Mouse (Mus musculus): ENCODE data around the gene Gm10273.
A peak's percentile ranks its signal among the peaks of the same experiment; 100 is the strongest.

Gm10273 gene

GRCm38 (mm10) chr10:59403793-59404149 lies 8.3 kb downstream of the Gm10273 start:
- DNase-seq, result no peak

- no peak for DNase-seq
Observed at GRCm38 (mm10) chr10:59408499-59408898, 13.1 kb downstream of the Gm10273 start.

- DNase-seq, result no peak
Observed at GRCm38 (mm10) chr10:59410264-59410663, 14.8 kb downstream of the Gm10273 start.

- no peak for DNase-seq
Observed at GRCm38 (mm10) chr10:59413711-59414110, 18.3 kb downstream of the Gm10273 start.

GRCm38 (mm10) chr10:59416623-59417022 lies 21.2 kb downstream of the Gm10273 start:
- DNase-seq, result no peak

DNA sequence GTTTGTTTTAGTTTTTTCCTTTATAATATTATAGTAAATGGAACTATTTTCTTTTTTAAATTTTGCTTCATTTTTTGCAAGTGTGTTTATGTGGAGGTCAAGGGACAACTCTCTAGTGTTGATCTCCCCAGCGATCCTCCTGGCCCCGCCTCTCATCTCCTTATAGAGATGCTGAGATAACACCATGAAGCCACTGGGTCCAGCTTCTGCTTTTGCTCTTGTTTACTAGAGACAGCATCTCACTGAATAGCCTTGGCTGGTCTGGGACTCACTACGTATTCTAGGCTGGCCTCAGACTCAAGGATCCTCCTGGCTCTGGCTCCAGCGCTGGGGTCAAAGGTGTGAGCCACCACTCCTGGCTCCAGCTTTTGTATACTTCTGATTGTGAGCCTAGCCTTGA lies 24.1 kb downstream of the Gm10273 start:
- no peak for DNase-seq

DNA sequence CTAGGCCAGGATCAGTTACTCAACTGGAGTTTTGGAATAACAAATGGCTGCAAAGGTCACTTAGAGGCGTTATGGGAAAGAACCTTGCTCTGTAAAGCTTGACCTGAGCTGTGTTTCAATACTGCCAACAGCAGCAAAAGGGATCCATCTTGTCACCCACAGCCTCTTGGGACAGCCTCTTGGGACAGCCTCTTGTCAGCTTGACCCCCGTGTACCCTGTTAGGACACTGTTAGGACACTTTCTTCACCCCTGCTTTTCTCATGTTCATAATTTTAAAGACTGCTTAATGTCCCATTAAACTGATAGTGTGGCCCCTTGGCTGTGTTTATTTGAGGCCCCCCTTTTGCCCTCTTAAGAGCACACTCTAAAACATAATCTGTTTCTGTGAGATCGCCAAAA lies 29.0 kb downstream of the Gm10273 start:
- no peak for DNase-seq

DNA sequence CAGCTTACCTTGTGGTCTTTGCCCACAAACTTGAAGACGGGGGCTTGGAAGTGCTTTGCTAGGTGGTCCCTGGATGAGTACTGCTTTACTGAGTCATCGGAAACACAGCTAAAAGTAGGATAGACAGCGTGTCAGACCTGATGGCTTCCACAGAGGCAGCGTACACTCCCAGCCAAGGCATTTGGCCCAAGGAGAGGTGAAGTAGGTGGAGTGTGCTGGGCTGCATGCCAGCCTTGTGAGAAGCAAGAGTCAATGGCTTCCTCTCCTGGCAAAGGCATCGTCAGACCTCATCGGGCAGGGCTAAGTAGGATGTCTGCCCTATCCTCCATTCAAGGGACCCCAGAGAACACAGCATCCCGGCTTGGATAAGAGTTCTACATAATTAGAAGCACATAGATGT lies 29.9 kb downstream of the Gm10273 start:
- peak; percentile 83 for DNase-seq

DNA sequence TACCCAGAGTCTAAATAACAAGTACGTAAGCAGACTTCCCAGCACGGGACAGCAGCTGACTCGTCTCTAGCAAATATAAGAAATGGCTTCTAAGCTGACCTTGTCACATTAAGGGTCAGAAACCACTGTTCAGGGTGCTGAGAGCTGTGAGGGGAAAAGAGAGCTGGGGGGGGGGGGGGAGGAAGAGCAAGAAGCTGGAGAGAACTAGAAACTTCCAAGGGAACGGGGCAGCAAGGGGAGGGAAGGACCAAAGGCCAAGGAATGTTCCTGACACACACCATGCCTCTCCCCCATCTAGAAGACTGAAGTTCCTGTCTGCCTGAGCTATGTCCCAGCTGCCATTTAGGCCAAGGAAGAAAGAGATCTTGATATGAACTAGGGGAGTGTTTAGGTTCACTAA lies 30.9 kb downstream of the Gm10273 start:
- no peak for DNase-seq

DNA sequence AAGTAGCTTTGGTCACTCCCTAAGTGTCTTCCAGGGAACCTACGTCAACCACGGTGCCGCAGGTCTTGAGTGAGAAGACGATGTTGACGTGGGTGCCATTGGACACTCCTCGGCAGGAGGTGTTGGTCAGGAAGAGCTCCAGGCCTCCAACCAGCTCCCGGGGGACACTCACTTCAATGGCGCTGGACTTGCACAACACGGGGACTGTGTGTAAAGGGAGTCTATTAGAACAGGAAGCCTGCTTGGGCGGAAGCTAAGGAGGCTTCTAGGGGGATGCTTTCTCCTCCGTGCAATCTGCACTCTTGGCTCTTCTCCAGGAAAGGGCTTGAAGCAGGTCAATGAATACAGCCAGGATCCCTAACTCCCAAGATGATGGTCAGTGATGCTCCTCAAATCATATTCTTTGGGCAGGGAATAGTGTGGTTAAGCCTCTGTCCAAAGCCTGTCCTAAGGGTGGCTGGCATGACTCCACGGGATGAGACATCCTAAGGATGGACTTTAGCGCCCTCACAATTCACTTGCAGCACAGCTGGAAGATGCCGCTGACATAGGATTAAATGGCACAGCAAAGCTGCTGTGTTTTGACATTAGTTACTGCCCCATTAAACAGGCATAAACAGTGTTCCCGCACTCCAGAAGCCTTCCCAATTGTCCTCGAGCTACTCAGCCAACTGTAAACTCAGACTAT lies 34.2 kb downstream of the Gm10273 start:
- no peak for DNase-seq

DNA sequence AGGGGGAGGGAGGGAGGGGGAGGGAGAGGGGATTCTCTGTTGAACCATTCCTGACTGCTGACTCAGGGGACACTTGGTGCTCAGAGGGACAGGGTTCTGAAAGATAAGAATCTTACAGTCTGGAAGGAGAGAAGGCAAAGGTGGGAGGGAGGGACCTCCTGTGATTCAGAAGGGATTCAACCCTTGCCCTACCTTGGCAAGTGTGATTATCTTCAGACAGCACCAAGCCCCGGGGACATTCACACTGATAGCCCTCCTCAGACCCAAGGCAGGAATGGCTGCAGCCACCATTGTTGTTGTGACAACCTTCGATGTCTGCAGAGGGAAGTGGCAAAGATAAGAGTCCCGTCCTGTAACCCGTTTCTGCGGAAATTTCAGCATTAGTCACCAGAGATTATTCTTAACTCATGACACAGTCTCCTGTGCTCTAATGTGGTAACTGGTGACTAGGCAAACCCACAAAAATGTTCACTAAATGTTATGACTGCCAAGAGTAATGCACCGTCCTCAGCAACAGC lies 35.3 kb downstream of the Gm10273 start:
- DNase-seq, result no peak

DNA sequence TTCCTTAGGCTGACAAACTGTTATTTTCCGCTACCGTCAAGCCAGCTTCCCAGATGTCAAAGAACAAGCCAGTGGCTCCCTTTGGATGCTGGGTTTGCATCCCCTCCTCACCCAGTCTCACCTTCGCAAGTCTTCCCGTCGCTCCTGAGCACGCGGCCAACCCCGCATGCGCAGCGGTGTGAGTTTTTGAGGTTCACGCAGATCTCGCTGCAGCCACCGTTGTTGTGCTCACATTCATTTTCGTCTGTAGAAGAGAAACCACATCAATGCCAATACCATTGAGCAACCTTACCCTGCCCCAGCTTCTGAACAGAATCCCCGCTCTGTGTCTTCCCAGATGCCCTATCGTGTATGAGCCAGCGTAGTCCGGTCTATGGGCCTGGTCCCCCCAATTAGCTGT lies 40.3 kb downstream of the Gm10273 start:
- DNase-seq, result no peak

DNA sequence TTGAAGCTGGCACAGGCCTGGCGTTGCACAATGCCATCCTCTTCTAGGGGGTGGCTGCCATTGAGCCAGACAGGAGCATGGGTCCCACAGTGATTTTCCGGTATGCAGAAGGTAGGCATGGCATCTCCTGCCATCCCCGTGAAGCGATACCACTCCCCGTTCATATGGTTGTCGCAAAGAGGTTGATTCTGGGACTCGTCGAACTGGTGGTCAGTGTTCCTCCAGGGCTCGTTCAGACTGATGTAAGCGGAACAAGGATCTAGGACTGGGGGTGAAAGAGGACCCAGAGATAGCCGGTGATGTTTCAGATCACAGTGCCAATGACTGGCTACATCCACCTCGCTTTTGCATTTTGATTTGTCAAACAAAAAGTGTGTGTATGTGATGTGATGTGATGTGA lies 43.2 kb downstream of the Gm10273 start:
- DNase-seq, result no peak

DNA sequence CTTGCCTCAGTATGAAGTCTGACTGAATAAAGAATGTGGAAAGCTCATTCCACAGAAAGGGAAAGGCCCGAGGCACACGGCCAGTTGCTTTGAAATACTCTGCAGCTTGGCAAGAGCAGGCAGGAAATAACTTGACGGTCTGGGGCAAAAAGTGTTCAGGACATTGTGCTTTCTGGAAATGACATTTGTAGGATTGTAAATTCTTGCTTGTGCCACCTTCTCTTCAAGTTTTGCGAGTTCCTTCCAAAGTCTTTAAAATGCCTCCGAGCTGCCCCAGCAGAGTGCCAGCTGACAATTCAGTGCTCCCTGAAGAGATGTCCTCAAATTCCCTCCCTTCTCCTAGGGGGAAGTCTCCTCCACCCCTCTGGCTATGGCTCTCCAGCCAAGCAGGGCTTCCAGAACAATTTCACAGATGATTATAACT lies 44.1 kb downstream of the Gm10273 start:
- peak; percentile 74 for DNase-seq

- no peak for DNase-seq
Observed at GRCm38 (mm10) chr10:59440177-59440576, 44.7 kb downstream of the Gm10273 start.

DNA sequence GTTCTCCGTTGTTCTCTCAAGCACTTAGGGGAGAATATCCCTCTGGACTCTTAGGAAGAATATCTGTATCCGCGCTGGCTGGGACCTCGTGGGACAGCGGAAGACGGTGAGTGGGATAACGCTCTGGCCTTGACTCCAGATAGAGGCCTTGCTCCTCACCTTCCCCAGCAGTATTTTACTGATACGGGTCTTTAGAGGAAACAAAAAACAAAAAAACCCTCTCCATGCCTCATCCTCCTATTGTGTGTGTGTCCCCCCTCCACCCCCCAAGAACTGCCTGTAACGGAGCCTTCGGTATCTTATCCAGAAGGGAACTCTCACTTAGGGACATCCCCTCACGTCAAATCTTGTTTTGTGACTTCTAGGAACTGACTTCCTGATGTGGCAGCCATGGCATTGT lies 46.3 kb downstream of the Gm10273 start, which contains the start of gene Oit3:
Oit3 (minus strand) TSS at position 44 of the 400 bp plus-strand sequence.
- DNase-seq, result no peak

DNA sequence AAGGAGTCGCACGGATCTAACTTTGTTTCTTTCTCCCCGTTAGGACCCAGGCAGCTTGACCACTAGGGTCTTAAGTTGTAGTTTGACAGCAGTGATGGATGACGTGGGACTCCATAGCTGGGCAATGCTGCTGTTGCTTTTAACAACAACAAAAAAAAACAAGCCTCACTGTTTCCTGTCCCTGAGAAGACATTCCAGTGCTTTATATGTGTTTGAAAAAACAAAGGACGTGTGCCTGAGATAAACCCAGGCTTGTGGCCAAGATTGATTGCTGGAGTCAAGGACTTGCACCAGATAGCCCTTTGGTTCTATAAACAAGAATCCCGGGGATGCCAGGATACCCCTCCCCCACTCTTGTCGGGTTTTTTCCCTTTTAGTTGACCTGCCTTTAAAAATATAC lies 47.8 kb downstream of the Gm10273 start:
- DNase-seq, result peak; percentile 56

DNA sequence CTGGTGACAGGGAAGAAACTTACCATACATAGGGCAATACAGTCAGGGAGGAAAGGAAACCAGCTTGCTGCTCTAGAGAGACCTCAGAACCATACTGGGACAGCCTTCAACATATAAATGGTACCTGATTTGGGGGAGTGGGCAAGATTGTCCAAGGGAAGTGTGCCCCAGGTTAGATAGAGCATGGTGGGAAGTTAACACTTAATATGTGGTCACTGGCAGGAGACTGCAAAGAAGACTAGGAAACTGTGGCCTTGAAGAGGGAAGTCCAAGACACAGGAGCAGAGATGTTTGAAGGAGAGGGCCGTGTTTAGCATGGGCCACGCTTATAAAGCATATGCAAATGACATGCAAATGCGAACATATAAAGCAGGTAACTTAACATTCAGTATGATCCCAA lies 48.7 kb downstream of the Gm10273 start:
- DNase-seq, result no peak

- no peak for DNase-seq
Observed at GRCm38 (mm10) chr10:59444635-59445034, 49.2 kb downstream of the Gm10273 start.
